Mouse (Mus musculus) neural tube, embryonic 13.5 days (tissue): ENCODE data around the gene Ramp2. TPM values are rescaled to one million over a fixed set of nuclear protein-coding genes. Genes with fewer than 3 reads are reported as not detected.

Experiments used
- ATAC-seq: fragments of 200-750 bp; cut with Nextera tagmentation; 2 replicates; pipeline ENCODE4 v1.8.0; 2017; ENCODE audit warnings: low read depth, mild to moderate bottlenecking, moderate TSS enrichment, moderate library complexity
- H3K27ac ChIP-seq: fragments of 300-500 bp; sonication (generic); replicated peaks from 2 replicates; pipeline ENCODE4 v1.5.1; 2015; ENCODE audit warnings: moderate library complexity, mild to moderate bottlenecking, inconsistent platforms
- H3K27me3 ChIP-seq: fragments of 300-500 bp; sonication (generic); 2 replicates; pipeline ENCODE4 v1.6.1; 2015; ENCODE audit warnings: mild to moderate bottlenecking, inconsistent platforms
- H3K36me3 ChIP-seq: fragments of 300-500 bp; sonication (generic); 2 replicates; pipeline ENCODE4 v1.6.1; 2015; ENCODE audit warnings: mild to moderate bottlenecking, inconsistent platforms
- H3K4me1 ChIP-seq: fragments of 300-500 bp; sonication (generic); replicated peaks from 2 replicates; pipeline ENCODE4 v1.6.1; 2015; ENCODE audit warnings: inconsistent platforms
- H3K4me2 ChIP-seq: fragments of 300-500 bp; sonication (generic); 2 replicates; pipeline ENCODE4 v1.6.1; 2015; ENCODE audit warnings: inconsistent platforms, mild to moderate bottlenecking, moderate library complexity
- H3K4me3 ChIP-seq: fragments of 300-500 bp; sonication (generic); 2 replicates; pipeline ENCODE4 v1.5.1; 2015; ENCODE audit warnings: mild to moderate bottlenecking, inconsistent platforms
- H3K9ac ChIP-seq: fragments of 300-500 bp; sonication (generic); 2 replicates; pipeline ENCODE4 v1.6.1; 2015; ENCODE audit warnings: moderate library complexity, mild to moderate bottlenecking, inconsistent platforms
- H3K9me3 ChIP-seq: fragments of 300-500 bp; sonication (generic); 2 replicates; pipeline ENCODE4 v1.6.1; 2016; ENCODE audit warnings: inconsistent platforms
- WGBS: fragments of 180-500 bp; shearing (Covaris S2); methylation state at CpG from one replicate; pipeline ENCODE4 v1.1.7; 2015; 5-methylcytosine and 5-hydroxymethylcytosine counted together
- polyA plus RNA-seq: library from polyadenylated mRNA; unstranded; fragments of >200 nt; fragmentation: Nextera tagmentation; extraction: Ambion mirVana; gene quantifications from 2 replicates; pipeline ENCODE4 v1.2.1, GENCODE M21; 2015

The Ramp2 gene
- polyA plus RNA-seq, 1 experiment from 2014 or later = 108 TPM

DNA sequence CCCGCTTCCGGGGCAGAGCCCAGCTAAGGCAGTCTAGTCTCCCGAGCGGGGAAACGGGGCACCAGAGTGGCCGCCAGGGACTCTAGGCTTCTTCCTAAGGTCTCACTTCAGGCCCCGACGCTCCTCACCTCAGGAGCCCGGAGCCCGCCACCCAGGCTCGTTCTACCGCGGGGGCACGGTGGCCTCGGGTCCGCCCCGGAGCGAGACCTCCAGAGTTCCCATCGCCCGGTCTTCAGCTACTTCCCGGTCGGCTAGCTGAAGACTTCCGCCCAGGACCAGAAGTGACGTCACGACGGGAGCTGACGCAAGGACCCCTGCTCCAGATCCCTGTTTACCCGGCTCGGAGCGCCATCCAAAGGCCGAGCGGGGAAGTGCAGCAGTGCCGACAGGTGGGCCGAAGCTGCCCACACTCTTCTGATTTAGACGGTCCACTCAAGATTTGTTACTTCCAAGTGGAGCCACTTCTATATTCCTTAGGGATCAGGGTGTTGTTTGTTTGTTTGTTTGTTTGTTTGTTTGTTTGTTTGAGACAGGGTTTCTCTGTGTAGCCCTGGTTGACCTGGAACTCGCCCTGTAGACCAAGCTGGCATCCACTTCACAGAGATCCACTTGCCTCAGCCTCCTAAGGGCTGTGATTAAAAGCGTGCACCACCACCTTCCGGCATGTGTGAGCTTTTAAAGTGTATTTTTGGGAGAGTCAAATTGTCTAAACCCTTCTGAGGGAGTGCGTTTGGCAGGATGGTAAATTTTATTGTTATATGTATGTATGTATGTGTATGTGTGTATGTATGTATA, 56.4 kb downstream of the Ramp2 start, which contains the start of gene Becn1:
TSS of gene Becn1 (minus strand) at position 283 of the 795 bp plus-strand sequence.
- peak within 1 kb of the TSS; percentile 100 for H3K4me2 ChIP-seq
- H3K9me3 ChIP-seq = no peaks in the 10 kb centered on the region
- H3K27me3 ChIP-seq = no peaks in the 10 kb centered on the region; the same call in 1 of the 2 replicates
- peak within 1 kb of the TSS; percentile 93 for H3K9ac ChIP-seq
- H3K4me1 ChIP-seq = peaks cover 22% of the 10 kb centered on the region
- peak; percentile 96 for ATAC-seq
- WGBS = 6% methylated on average over 39 of the region's 39 CpGs
- H3K27ac ChIP-seq = peak within 1 kb of the TSS; percentile 49
- H3K4me3 ChIP-seq = peak within 1 kb of the TSS; percentile 93
- H3K36me3 ChIP-seq = peaks cover 25% of the 10 kb centered on the region

DNA sequence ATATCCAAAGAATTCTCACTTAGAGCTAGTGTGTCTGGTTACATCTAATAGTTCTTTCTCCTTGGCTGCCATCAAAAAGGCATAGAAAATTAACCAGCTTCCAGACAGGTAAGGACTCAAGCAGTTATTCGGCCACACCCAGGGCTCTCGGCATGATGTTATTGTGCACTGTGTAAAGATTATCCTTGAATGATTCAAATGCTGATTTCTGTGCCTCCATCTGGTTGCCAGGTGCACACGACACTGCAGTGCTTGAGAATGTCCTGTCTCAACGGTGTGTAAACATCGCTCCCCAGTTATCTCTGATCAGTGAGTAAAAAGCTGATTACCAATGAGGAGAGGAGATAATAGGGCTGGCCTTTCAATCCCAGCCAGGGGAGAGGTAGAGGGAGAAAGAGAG, 61.9 kb downstream of the Ramp2 start:
- H3K9me3 ChIP-seq = no peaks in the 10 kb centered on the region
- no peaks in the 10 kb centered on the region for H3K36me3 ChIP-seq
- H3K4me3 ChIP-seq = no peak overlapping the region
- 49% methylated on average over 5 of the region's 5 CpGs for WGBS
- peaks cover 5% of the 10 kb centered on the region; the same call in 1 of the 2 replicates for H3K27me3 ChIP-seq
- no peak overlapping the region for H3K9ac ChIP-seq
- ATAC-seq = no peak
- no peak overlapping the region for H3K27ac ChIP-seq
- H3K4me1 ChIP-seq = no peaks in the 10 kb centered on the region
- H3K4me2 ChIP-seq = no peak overlapping the region

Other genes starting within 250 kb of the Ramp2 start
- gene Atp6v0a1, start 236.6 kb upstream of the Ramp2 start, polyA plus RNA-seq = 111 and 121 TPM in 2 replicates
- gene Naglu, start 176.0 kb upstream of the Ramp2 start, polyA plus RNA-seq = 9.0 and 9.4 TPM in 2 replicates
- gene Hsd17b1, start 167.6 kb upstream of the Ramp2 start, polyA plus RNA-seq = 0.37 and 0.47 TPM in 2 replicates
- gene Coasy, start 163.5 kb upstream of the Ramp2 start, polyA plus RNA-seq = 39.9 and 45.5 TPM in 2 replicates
- gene Mlx, start 158.8 kb upstream of the Ramp2 start, polyA plus RNA-seq = 87.3 and 96.9 TPM in 2 replicates
- gene Psmc3ip, start 150.6 kb upstream of the Ramp2 start, polyA plus RNA-seq = 20.5 and 23.7 TPM in 2 replicates
- 25.8 and 26.1 TPM in 2 replicates for gene Retreg3, start 126.1 kb upstream of the Ramp2 start, polyA plus RNA-seq
- gene Tubg1, start 126.1 kb upstream of the Ramp2 start, polyA plus RNA-seq = 77.7 and 78.9 TPM in 2 replicates
- 35.5 and 38.9 TPM in 2 replicates for gene Tubg2, start 90.1 kb upstream of the Ramp2 start, polyA plus RNA-seq
- gene Cntnap1, start 75.5 kb upstream of the Ramp2 start, polyA plus RNA-seq = 4.6 and 5.1 TPM in 2 replicates
- 10.3 and 13.0 TPM in 2 replicates for gene Plekhh3, start 74.7 kb upstream of the Ramp2 start, polyA plus RNA-seq
- gene Ccr10, start 70.6 kb upstream of the Ramp2 start, polyA plus RNA-seq = 0.40 and 0.91 TPM in 2 replicates
- gene Ezh1, start 19.6 kb upstream of the Ramp2 start, polyA plus RNA-seq = 15.4 and 17.9 TPM in 2 replicates
- gene Vps25, start 7.7 kb downstream of the Ramp2 start, polyA plus RNA-seq = 114 and 117 TPM in 2 replicates
- 5.5 and 6.8 TPM in 2 replicates for gene Wnk4, start 14.5 kb downstream of the Ramp2 start, polyA plus RNA-seq
- 0.89 and 1.0 TPM in 2 replicates for gene Cntd1, start 33.0 kb downstream of the Ramp2 start, polyA plus RNA-seq
- 211 and 238 TPM in 2 replicates for gene Coa3, start 33.1 kb downstream of the Ramp2 start, polyA plus RNA-seq
- 173 and 178 TPM in 2 replicates for gene Becn1, start 56.3 kb downstream of the Ramp2 start, polyA plus RNA-seq
- 126 and 133 TPM in 2 replicates for gene Psme3, start 70.2 kb downstream of the Ramp2 start, polyA plus RNA-seq
- gene Aoc2, start 79.0 kb downstream of the Ramp2 start, polyA plus RNA-seq = 2.0 and 2.1 TPM in 2 replicates
- 0.07 TPM in 1 of 2 replicates, not detected in the other for gene Aoc3, start 84.6 kb downstream of the Ramp2 start, polyA plus RNA-seq
- not detected in 2 replicates for gene G6pc, start 121.5 kb downstream of the Ramp2 start, polyA plus RNA-seq
- 79.4 and 90.0 TPM in 2 replicates for gene Aarsd1, start 171.6 kb downstream of the Ramp2 start, polyA plus RNA-seq
- gene Gm27029, start 178.8 kb downstream of the Ramp2 start, polyA plus RNA-seq = 5.7 and 8.3 TPM in 2 replicates
- gene Rundc1, start 179.1 kb downstream of the Ramp2 start, polyA plus RNA-seq = 25.5 and 28.5 TPM in 2 replicates
- 3.3 and 4.3 TPM in 2 replicates for gene Ptges3l, start 179.3 kb downstream of the Ramp2 start, polyA plus RNA-seq
- 303 and 315 TPM in 2 replicates for gene Rpl27, start 196.3 kb downstream of the Ramp2 start, polyA plus RNA-seq
- gene Ifi35, start 202.4 kb downstream of the Ramp2 start, polyA plus RNA-seq = 3.6 and 3.8 TPM in 2 replicates
- gene Rnd2, start 219.0 kb downstream of the Ramp2 start, polyA plus RNA-seq = 80.5 and 83.0 TPM in 2 replicates
- 72.6 and 75.8 TPM in 2 replicates for gene Vat1, start 220.2 kb downstream of the Ramp2 start, polyA plus RNA-seq